Mouse (Mus musculus) hematopoietic stem cell, adult 5-6 weeks (primary cell): ENCODE results near the gene Iffo1. TPM values are rescaled to one million over a fixed set of nuclear protein-coding genes. Genes with fewer than 3 reads are reported as not detected.

Source experiments
- total RNA-seq: library from RNA; stranded (forward); fragments of 172-1452, 232-1000 nt; gene quantifications from 2 replicates; pipeline ENCODE4 v1.2.3, GENCODE M21; 2017

Iffo1 gene
- total RNA-seq, 1 experiment from 2014 or later: 13.3 TPM

Other genes with a start within 250 kb of the Iffo1 start
- gene Lag3, start 233.5 kb upstream of the Iffo1 start, total RNA-seq: 3.8 and 9.1 TPM in 2 replicates
- 121 and 123 TPM in 2 replicates for gene Ptms, start 225.1 kb upstream of the Iffo1 start, total RNA-seq
- gene Mlf2, start 213.9 kb upstream of the Iffo1 start, total RNA-seq: 54.2 and 67.4 TPM in 2 replicates
- 41.6 and 51.1 TPM in 2 replicates for gene Cops7a, start 179.7 kb upstream of the Iffo1 start, total RNA-seq
- gene Pianp, start 148.5 kb upstream of the Iffo1 start, total RNA-seq: not detected in 2 replicates
- 29.0 and 29.2 TPM in 2 replicates for gene Zfp384, start 136.1 kb upstream of the Iffo1 start, total RNA-seq
- gene Ing4, start 105.5 kb upstream of the Iffo1 start, total RNA-seq: 92.9 and 101 TPM in 2 replicates
- 7.6 and 7.8 TPM in 2 replicates for gene Acrbp, start 95.6 kb upstream of the Iffo1 start, total RNA-seq
- 8.0 and 8.8 TPM in 2 replicates for gene Lpar5, start 77.3 kb upstream of the Iffo1 start, total RNA-seq
- gene Chd4, start 49.3 kb upstream of the Iffo1 start, total RNA-seq: 499 and 599 TPM in 2 replicates
- gene Nop2, start 13.3 kb upstream of the Iffo1 start, total RNA-seq: 58.8 and 63.4 TPM in 2 replicates
- gene Gapdh, start 21.2 kb downstream of the Iffo1 start, total RNA-seq: 727 and 879 TPM in 2 replicates
- 199 and 281 TPM in 2 replicates for gene Ncapd2, start 46.5 kb downstream of the Iffo1 start, total RNA-seq
- gene Mrpl51, start 46.6 kb downstream of the Iffo1 start, total RNA-seq: 72.6 and 78.6 TPM in 2 replicates
- 7.7 and 13.7 TPM in 2 replicates for gene Vamp1, start 70.3 kb downstream of the Iffo1 start, total RNA-seq
- 23.1 and 29.7 TPM in 2 replicates for gene Tapbpl, start 86.6 kb downstream of the Iffo1 start, total RNA-seq
- 170 and 196 TPM in 2 replicates for gene Cd27, start 91.8 kb downstream of the Iffo1 start, total RNA-seq
- not detected in 2 replicates for gene Tuba3a, start 140.8 kb downstream of the Iffo1 start, total RNA-seq
- gene Ltbr, start 168.6 kb downstream of the Iffo1 start, total RNA-seq: 18.6 and 68.1 TPM in 2 replicates
- gene Scnn1a, start 175.4 kb downstream of the Iffo1 start, total RNA-seq: 0.79 and 1.1 TPM in 2 replicates
- gene Tnfrsf1a, start 204.1 kb downstream of the Iffo1 start, total RNA-seq: 27.6 and 47.9 TPM in 2 replicates
- 0.19 and 0.25 TPM in 2 replicates for gene Plekhg6, start 235.6 kb downstream of the Iffo1 start, total RNA-seq